Mouse (Mus musculus) G1E (cell line): ENCODE measurements around the gene Arhgef33.

Source experiments
- CTCF ChIP-seq: IDR thresholded peaks from 2 replicates; pipeline ENCODE4 v1.5.1; 2012; ENCODE audit warnings: low read depth, low read length, inconsistent platforms, mixed read lengths
- GATA1 ChIP-seq: IDR thresholded peaks from 2 replicates; pipeline ENCODE4 v1.6.1; 2012; ENCODE audit warnings: borderline replicate concordance, low read length, inconsistent platforms, mixed read lengths
- GATA2 ChIP-seq: IDR thresholded peaks from 2 replicates; pipeline ENCODE4 v1.6.1; 2012; ENCODE audit warnings: low read depth, low read length, inconsistent platforms, borderline replicate concordance
- POLR2AphosphoS5 ChIP-seq: IDR thresholded peaks from 2 replicates; pipeline ENCODE4 v1.6.1; 2012; ENCODE audit warnings: low read depth, low read length, inconsistent platforms; ENCODE audit not compliant: insufficient replicate concordance

GRCm38 (mm10) chr17:80311761-80312160 is 4.6 kb downstream of the Arhgef33 start:
- TF ChIP-seq CTCF, result no peak
- no peak for TF ChIP-seq GATA1
- TF ChIP-seq GATA2, result no peak
- no peak for TF ChIP-seq POLR2AphosphoS5
